Mouse (Mus musculus): ENCODE measurements around the gene Gpc6. TPM values are rescaled to one million over a fixed set of nuclear protein-coding genes. Genes with fewer than 3 reads are reported as not detected.
A peak's percentile ranks its signal among the peaks of the same experiment; 100 is the strongest.

Gene Gpc6
- polyA plus RNA-seq, 1 experiment from 2014 or later: 31.2 TPM

- Histone ChIP-seq H3K4me2 (ENCODE audit: low read depth) (no peak overlapping the region), H3K9me3 (ENCODE audit: control insufficient read depth, low read length) (no peaks in the 10 kb centered on the region), H3K27ac (ENCODE audit: low read depth, low read length) (no peak overlapping the region), H3K27me3 (ENCODE audit: control insufficient read depth, insufficient read depth, low read length) (no peaks in the 10 kb centered on the region), H3K4me1 (ENCODE audit: control insufficient read depth, insufficient read depth, low read length) (0 out of 2 replicates have a peak, but pooled peaks cover 3% of the 10 kb centered on the region), H3K36me3 (ENCODE audit: control insufficient read depth, insufficient read depth, low read length) (no peaks in the 10 kb centered on the region), H3K4me3 (ENCODE audit: low read depth, low read length) (no peak overlapping the region), H3K9ac (ENCODE audit: low read length) (no peak overlapping the region)
- ATAC-seq (ENCODE audit: insufficient read depth, low FRiP score, low TSS enrichment): no peak
- no peak for DNase-seq (ENCODE audit: low spot score)
- 60% methylated on average over 2 of the region's 2 CpGs for WGBS
Measured at GRCm38 (mm10) chr14:117773373-117773772, 848.3 kb downstream of the Gpc6 start.

GRCm38 (mm10) chr14:117777866-117778500, 852.9 kb downstream of the Gpc6 start:
- DNase-seq (ENCODE audit: low spot score): peak; percentile 57
- WGBS: 69% methylated on average over 13 of the region's 13 CpGs

GRCm38 (mm10) chr14:117778538-117779413, 853.7 kb downstream of the Gpc6 start:
- 0 out of 2 replicates have a peak, but pooled peaks cover 5% of the 10 kb centered on the region for H3K4me1 ChIP-seq (ENCODE audit: control insufficient read depth, insufficient read depth, low read length)
- H3K9me3 ChIP-seq (ENCODE audit: control insufficient read depth, low read length): no peaks in the 10 kb centered on the region
- H3K9ac ChIP-seq (ENCODE audit: low read length): no peak overlapping the region
- H3K4me2 ChIP-seq (ENCODE audit: low read depth): no peak overlapping the region
- 73% methylated on average over 15 of the region's 15 CpGs for WGBS
- H3K36me3 ChIP-seq (ENCODE audit: control insufficient read depth, insufficient read depth, low read length): no peaks in the 10 kb centered on the region
- H3K27me3 ChIP-seq (ENCODE audit: control insufficient read depth, insufficient read depth, low read length): no peaks in the 10 kb centered on the region
- no peak for ATAC-seq (ENCODE audit: insufficient read depth, low FRiP score, low TSS enrichment)
- H3K4me3 ChIP-seq (ENCODE audit: low read depth, low read length): no peak overlapping the region
- no peak for DNase-seq (ENCODE audit: low spot score)
- H3K27ac ChIP-seq (ENCODE audit: low read depth, low read length): no peak overlapping the region

More at GRCm38 (mm10) chr14:117777866-117778500, 852.9 kb downstream of the Gpc6 start:
- Histone ChIP-seq H3K36me3 (ENCODE audit: control insufficient read depth, insufficient read depth, low read length) (no peaks in the 10 kb centered on the region), H3K27ac (ENCODE audit: low read depth, low read length) (no peak overlapping the region), H3K9me3 (ENCODE audit: control insufficient read depth, low read length) (no peaks in the 10 kb centered on the region), H3K9ac (ENCODE audit: low read length) (no peak overlapping the region), H3K4me2 (ENCODE audit: low read depth) (no peak overlapping the region), H3K27me3 (ENCODE audit: control insufficient read depth, insufficient read depth, low read length) (no peaks in the 10 kb centered on the region), H3K4me1 (ENCODE audit: control insufficient read depth, insufficient read depth, low read length) (0 out of 2 replicates have a peak, but pooled peaks cover 5% of the 10 kb centered on the region), H3K4me3 (ENCODE audit: low read depth, low read length) (no peak overlapping the region)
- ATAC-seq (ENCODE audit: insufficient read depth, low FRiP score, low TSS enrichment): peak; percentile 51

GRCm38 (mm10) chr14:117781724-117782123, 856.6 kb downstream of the Gpc6 start:
- Histone ChIP-seq H3K9me3 (ENCODE audit: control insufficient read depth, low read length) (no peaks in the 10 kb centered on the region), H3K9ac (ENCODE audit: low read length) (no peak overlapping the region), H3K4me2 (ENCODE audit: low read depth) (no peak overlapping the region), H3K27ac (ENCODE audit: low read depth, low read length) (no peak overlapping the region), H3K27me3 (ENCODE audit: control insufficient read depth, insufficient read depth, low read length) (no peaks in the 10 kb centered on the region), H3K4me1 (ENCODE audit: control insufficient read depth, insufficient read depth, low read length) (0 out of 2 replicates have a peak, but pooled peaks cover 5% of the 10 kb centered on the region), H3K4me3 (ENCODE audit: low read depth, low read length) (no peak overlapping the region), H3K36me3 (ENCODE audit: control insufficient read depth, insufficient read depth, low read length) (no peaks in the 10 kb centered on the region)
- DNase-seq (ENCODE audit: low spot score): no peak
- WGBS: 61% methylated on average over 5 of the region's 5 CpGs
- no peak for ATAC-seq (ENCODE audit: insufficient read depth, low FRiP score, low TSS enrichment)

- 70% methylated on average over 8 of the region's 8 CpGs for WGBS
- Histone ChIP-seq H3K27ac (ENCODE audit: low read depth, low read length) (no peak overlapping the region), H3K27me3 (ENCODE audit: control insufficient read depth, insufficient read depth, low read length) (no peaks in the 10 kb centered on the region), H3K9ac (ENCODE audit: low read length) (no peak overlapping the region), H3K4me3 (ENCODE audit: low read depth, low read length) (no peak overlapping the region), H3K4me2 (ENCODE audit: low read depth) (no peak overlapping the region), H3K9me3 (ENCODE audit: control insufficient read depth, low read length) (no peaks in the 10 kb centered on the region), H3K4me1 (ENCODE audit: control insufficient read depth, insufficient read depth, low read length) (no peaks in the 10 kb centered on the region), H3K36me3 (ENCODE audit: control insufficient read depth, insufficient read depth, low read length) (no peaks in the 10 kb centered on the region)
- no peak for DNase-seq (ENCODE audit: low spot score)
- no peak for ATAC-seq (ENCODE audit: insufficient read depth, low FRiP score, low TSS enrichment)
Measured at GRCm38 (mm10) chr14:117783671-117784262, 858.7 kb downstream of the Gpc6 start.

- Histone ChIP-seq H3K36me3 (ENCODE audit: control insufficient read depth, insufficient read depth, low read length) (no peaks in the 10 kb centered on the region), H3K4me1 (ENCODE audit: control insufficient read depth, insufficient read depth, low read length) (no peaks in the 10 kb centered on the region), H3K9me3 (ENCODE audit: control insufficient read depth, low read length) (no peaks in the 10 kb centered on the region), H3K9ac (ENCODE audit: low read length) (no peak overlapping the region), H3K27ac (ENCODE audit: low read depth, low read length) (no peak overlapping the region), H3K27me3 (ENCODE audit: control insufficient read depth, insufficient read depth, low read length) (no peaks in the 10 kb centered on the region), H3K4me3 (ENCODE audit: low read depth, low read length) (no peak overlapping the region), H3K4me2 (ENCODE audit: low read depth) (no peak overlapping the region)
- ATAC-seq (ENCODE audit: insufficient read depth, low FRiP score, low TSS enrichment) (no peak), DNase-seq (ENCODE audit: low spot score) (no peak)
- 85% methylated on average over 9 of the region's 9 CpGs for WGBS
Measured at GRCm38 (mm10) chr14:117784960-117785359, 859.8 kb downstream of the Gpc6 start.

- no peaks in the 10 kb centered on the region for H3K36me3 ChIP-seq (ENCODE audit: control insufficient read depth, insufficient read depth, low read length)
- no peak overlapping the region for H3K4me2 ChIP-seq (ENCODE audit: low read depth)
- 85% methylated on average over 15 of the region's 15 CpGs for WGBS
- ATAC-seq (ENCODE audit: insufficient read depth, low FRiP score, low TSS enrichment): no peak
- no peak overlapping the region for H3K9ac ChIP-seq (ENCODE audit: low read length)
- H3K27me3 ChIP-seq (ENCODE audit: control insufficient read depth, insufficient read depth, low read length): no peaks in the 10 kb centered on the region
- no peak overlapping the region for H3K27ac ChIP-seq (ENCODE audit: low read depth, low read length)
- no peak for DNase-seq (ENCODE audit: low spot score)
- no peak overlapping the region for H3K4me3 ChIP-seq (ENCODE audit: low read depth, low read length)
- H3K9me3 ChIP-seq (ENCODE audit: control insufficient read depth, low read length): no peaks in the 10 kb centered on the region
- no peaks in the 10 kb centered on the region for H3K4me1 ChIP-seq (ENCODE audit: control insufficient read depth, insufficient read depth, low read length)
Measured at GRCm38 (mm10) chr14:117785507-117786085, 860.5 kb downstream of the Gpc6 start.

GRCm38 (mm10) chr14:117786647-117787046, 861.5 kb downstream of the Gpc6 start:
- Histone ChIP-seq H3K27me3 (ENCODE audit: control insufficient read depth, insufficient read depth, low read length) (no peaks in the 10 kb centered on the region), H3K9me3 (ENCODE audit: control insufficient read depth, low read length) (no peaks in the 10 kb centered on the region), H3K4me3 (ENCODE audit: low read depth, low read length) (no peak overlapping the region), H3K36me3 (ENCODE audit: control insufficient read depth, insufficient read depth, low read length) (no peaks in the 10 kb centered on the region), H3K4me2 (ENCODE audit: low read depth) (no peak overlapping the region), H3K4me1 (ENCODE audit: control insufficient read depth, insufficient read depth, low read length) (no peaks in the 10 kb centered on the region), H3K9ac (ENCODE audit: low read length) (no peak overlapping the region), H3K27ac (ENCODE audit: low read depth, low read length) (no peak overlapping the region)
- WGBS: 54% methylated on average over 7 of the region's 7 CpGs
- no peak for ATAC-seq (ENCODE audit: insufficient read depth, low FRiP score, low TSS enrichment)
- DNase-seq (ENCODE audit: low spot score): no peak
